Mouse (Mus musculus) liver, adult 2 months (tissue): Measurements from ENCODE around the gene Xxylt1. TPM values are rescaled to one million over a fixed set of nuclear protein-coding genes. Genes with fewer than 3 reads are reported as not detected.

Experiments
- DNase-seq: peaks from one replicate; pipeline ENCODE4 v3.0.0-alpha.2; 2011; ENCODE audit warnings: low read depth, low spot score; ENCODE audit errors: extremely low read depth
- H3K27ac ChIP-seq: fragments of 200-500 bp; replicated peaks from 2 replicates; pipeline ENCODE4 v1.5.1; 2012; ENCODE audit warnings: low read depth, mild to moderate bottlenecking, control low read depth, inconsistent platforms, low read length; ENCODE audit not compliant: insufficient read depth
- H3K27me3 ChIP-seq: fragments of 200-500 bp; 2 replicates; pipeline ENCODE4 v1.6.1; 2012; ENCODE audit warnings: mild to moderate bottlenecking, moderate library complexity, low read length, inconsistent platforms; ENCODE audit not compliant: control insufficient read depth, insufficient read depth
- H3K36me3 ChIP-seq: fragments of 200-500 bp; 2 replicates; pipeline ENCODE4 v1.6.1; 2012; ENCODE audit warnings: low read length, inconsistent platforms; ENCODE audit not compliant: control insufficient read depth, insufficient read depth
- H3K4me1 ChIP-seq: fragments of 200-500 bp; 2 replicates; pipeline ENCODE4 v1.6.1; 2011; ENCODE audit warnings: low read length; ENCODE audit not compliant: control insufficient read depth, insufficient read depth
- H3K4me3 ChIP-seq: fragments of 200-500 bp; 2 replicates; pipeline ENCODE4 v1.5.1; 2011; ENCODE audit warnings: low read depth, mild to moderate bottlenecking, control low read depth, low read length, moderate library complexity; ENCODE audit not compliant: insufficient read depth
- H3K79me2 ChIP-seq: fragments of 200-500 bp; 2 replicates; pipeline ENCODE4 v1.6.1; 2012; ENCODE audit warnings: inconsistent platforms, mild to moderate bottlenecking, low read length, moderate library complexity; ENCODE audit not compliant: control insufficient read depth, insufficient read depth
- H3K9ac ChIP-seq: fragments of 200-500 bp; 2 replicates; pipeline ENCODE4 v1.6.1; 2012; ENCODE audit warnings: low read depth, mild to moderate bottlenecking, control low read depth, inconsistent platforms, low read length
- CTCF ChIP-seq: fragments of 200-500 bp; IDR thresholded peaks from 2 replicates; pipeline ENCODE4 v1.5.1; 2011; ENCODE audit warnings: low read depth, low read length, control low read depth
- POLR2A ChIP-seq: fragments of 200-500 bp; IDR thresholded peaks from 2 replicates; pipeline ENCODE4 v1.6.1; 2011; ENCODE audit warnings: low read length, control low read depth; ENCODE audit not compliant: insufficient read depth; ENCODE audit errors: extremely low read depth
- WGBS: fragments of 180-500 bp; shearing (Covaris S2); methylation state at CpG from one replicate; pipeline ENCODE4 v1.1.7; 2018; 5-methylcytosine and 5-hydroxymethylcytosine counted together
- polyA plus RNA-seq: library from polyadenylated mRNA; depleted of rRNA; stranded (reverse); fragments of >200 nt; gene quantifications from 2 replicates; pipeline ENCODE4 v1.2.3, GENCODE M21; 2012
- total RNA-seq: library from RNA; depleted of rRNA; stranded (reverse); fragments of >200 nt; gene quantifications from 2 replicates; pipeline ENCODE4 v1.2.3, GENCODE M21; 2014

Xxylt1 gene
- total and polyA plus RNA-seq, 2 experiments, result 1.1 to 2.1 TPM

GRCm38 (mm10) chr16:31099906-31100305, 18.7 kb upstream of the Xxylt1 start:
- Histone ChIP-seq H3K4me3 (no peak overlapping the region), H3K9ac (no peak overlapping the region), H3K27me3 (no peaks in the 10 kb centered on the region), H3K79me2 (no peaks in the 10 kb centered on the region), H3K36me3 (peaks cover 38% of the 10 kb centered on the region), H3K4me1 (no peaks in the 10 kb centered on the region), H3K27ac (no peak overlapping the region)
- 97% methylated on average over 1 of the region's 1 CpGs for WGBS
- DNase-seq, result no peak
- TF ChIP-seq POLR2A (no peak), CTCF (no peak)

- Histone ChIP-seq H3K4me1 (no peaks in the 10 kb centered on the region), H3K4me3 (no peak overlapping the region), H3K9ac (no peak overlapping the region), H3K79me2 (no peaks in the 10 kb centered on the region), H3K27ac (no peak overlapping the region), H3K36me3 (peaks cover 18% of the 10 kb centered on the region; the same call in 1 of the 2 replicates), H3K27me3 (no peaks in the 10 kb centered on the region)
- 93% methylated on average over 6 of the region's 6 CpGs for WGBS
- no peak for TF ChIP-seq CTCF
- TF ChIP-seq POLR2A, result no peak
- DNase-seq, result no peak
These were observed 12.8 kb upstream of the Xxylt1 start for GRCm38 (mm10) chr16:31094036-31094435.

- H3K4me1 ChIP-seq, result no peaks in the 10 kb centered on the region
- TF ChIP-seq CTCF (no peak), POLR2A (no peak)
These were observed 12.0 kb upstream of the Xxylt1 start for GRCm38 (mm10) chr16:31093186-31093585.

GRCm38 (mm10) chr16:31081891-31082290, 659 bp upstream of the Xxylt1 start:
- no peak for TF ChIP-seq CTCF
- TF ChIP-seq POLR2A, result no peak
- Histone ChIP-seq H3K27ac (no peak overlapping the region), H3K9ac (no peak overlapping the region), H3K4me3 (no peak overlapping the region), H3K79me2 (peaks cover 3% of the 10 kb centered on the region; the same call in 1 of the 2 replicates), H3K4me1 (peaks cover 3% of the 10 kb centered on the region; the same call in 1 of the 2 replicates), H3K36me3 (no peaks in the 10 kb centered on the region), H3K27me3 (no peaks in the 10 kb centered on the region)
- 85% methylated on average over 6 of the region's 6 CpGs for WGBS
- DNase-seq, result no peak

More at GRCm38 (mm10) chr16:31093186-31093585, 12.0 kb upstream of the Xxylt1 start:
- Histone ChIP-seq H3K9ac (no peak overlapping the region), H3K27me3 (no peaks in the 10 kb centered on the region), H3K27ac (no peak overlapping the region), H3K36me3 (peaks cover 17% of the 10 kb centered on the region; the same call in 1 of the 2 replicates), H3K4me3 (no peak overlapping the region), H3K79me2 (no peaks in the 10 kb centered on the region)
- 95% methylated on average over 9 of the region's 9 CpGs for WGBS
- DNase-seq, result no peak

- H3K27ac ChIP-seq, result no peak overlapping the region
These were observed 620 bp downstream of the Xxylt1 start for GRCm38 (mm10) chr16:31080573-31081051.

GRCm38 (mm10) chr16:31077396-31077795, 3.8 kb downstream of the Xxylt1 start:
- Histone ChIP-seq H3K4me1 (peaks cover 3% of the 10 kb centered on the region; the same call in 1 of the 2 replicates), H3K27ac (no peak overlapping the region), H3K4me3 (no peak overlapping the region), H3K36me3 (no peaks in the 10 kb centered on the region), H3K27me3 (no peaks in the 10 kb centered on the region), H3K9ac (no peak overlapping the region), H3K79me2 (peaks cover 3% of the 10 kb centered on the region; the same call in 1 of the 2 replicates)
- no peak for DNase-seq
- no peak for TF ChIP-seq CTCF
- TF ChIP-seq POLR2A, result no peak
- 96% methylated on average over 5 of the region's 5 CpGs for WGBS

More at GRCm38 (mm10) chr16:31080573-31081051, 620 bp downstream of the Xxylt1 start:
- DNase-seq, result peak; percentile 67
- 1% methylated on average over 36 of the region's 36 CpGs for WGBS
- H3K36me3 ChIP-seq, result no peaks in the 10 kb centered on the region
- H3K4me3 ChIP-seq, result peak overlapping the region; percentile 79
- H3K27me3 ChIP-seq, result no peaks in the 10 kb centered on the region
- TF ChIP-seq CTCF (no peak), POLR2A (no peak)
- H3K79me2 ChIP-seq, result peaks cover 3% of the 10 kb centered on the region; the same call in 1 of the 2 replicates
- peak overlapping the region; percentile 85 for H3K9ac ChIP-seq
- H3K4me1 ChIP-seq, result peaks cover 3% of the 10 kb centered on the region; the same call in 1 of the 2 replicates
